Mouse (Mus musculus): ENCODE data around the gene Tex12. TPM values are rescaled to one million over a fixed set of nuclear protein-coding genes. Genes with fewer than 3 reads are reported as not detected.

The Tex12 gene
- polyA plus RNA-seq, 1 experiment from 2014 or later: not detected

DNA sequence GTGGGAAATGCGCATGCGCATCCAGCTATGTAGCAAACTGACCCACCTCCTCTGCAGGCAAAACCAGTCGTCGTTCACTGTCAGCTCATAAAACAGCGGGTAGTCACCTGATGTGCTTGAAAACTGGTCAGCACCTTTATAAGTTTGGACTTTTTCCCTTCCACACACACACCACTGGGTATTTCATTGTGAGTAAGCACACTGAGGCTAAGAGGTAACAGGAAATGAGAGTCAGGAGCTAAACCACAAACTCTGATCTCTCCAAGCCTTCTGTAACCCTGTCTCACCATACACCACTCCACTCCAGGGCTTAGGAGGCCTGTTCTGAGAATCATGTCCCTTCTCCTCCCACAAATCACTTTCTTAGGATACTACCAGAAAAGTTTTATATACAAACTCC, 35.5 kb downstream of the Tex12 start:
- TF ChIP-seq CTCF (IDR thresholded peaks at IDR 0.05; ENCODE audit: low read depth): no peak
- 77% methylated on average over 5 of the region's 5 CpGs for WGBS

DNA sequence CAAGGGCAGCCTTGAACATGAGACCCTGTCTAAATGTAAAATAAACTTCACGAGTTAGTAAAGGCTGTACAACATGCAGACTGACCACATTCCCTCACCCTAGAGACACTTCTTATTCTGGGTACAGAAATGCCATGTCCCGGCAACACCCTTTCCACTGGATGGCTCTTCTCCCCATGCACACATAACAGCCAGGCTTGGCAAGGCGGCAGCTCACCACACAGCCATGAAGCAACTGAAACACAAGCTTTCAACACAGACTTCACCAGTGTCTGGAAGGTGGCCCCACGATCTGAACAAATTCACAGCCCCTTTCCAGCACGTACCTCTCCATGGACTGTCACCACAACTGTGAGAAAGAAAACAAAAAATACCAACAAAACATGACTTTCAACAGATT, 36.2 kb downstream of the Tex12 start:
- Histone ChIP-seq H3K4me3 (replicated peaks; ENCODE audit: low read depth, low read length) (no peak overlapping the region), H3K27ac (no peak overlapping the region), H3K4me2 (ENCODE audit: low read length) (no peak overlapping the region), H3K9ac (ENCODE audit: low read depth, low read length) (no peak overlapping the region), H3K9me3 (replicated peaks; ENCODE audit: low read length) (no peaks in the 10 kb centered on the region), H3K27me3 (ENCODE audit: insufficient read depth, low read length) (no peaks in the 10 kb centered on the region), H3K4me1 (replicated peaks; ENCODE audit: insufficient read depth, low read length) (0 out of 2 replicates have a peak, but pooled peaks cover 4% of the 10 kb centered on the region), H3K36me3 (ENCODE audit: insufficient read depth, low read length) (0 out of 2 replicates have a peak, but pooled peaks cover 4% of the 10 kb centered on the region)
- TF ChIP-seq CTCF (IDR thresholded peaks at IDR 0.05; ENCODE audit: low read depth): no peak
- ATAC-seq (replicated peaks; ENCODE audit: low FRiP score, low read depth) (no peak), DNase-seq (ENCODE audit: low spot score) (no peak)
- 89% methylated on average over 5 of the region's 5 CpGs for WGBS

More for the DNA sequence above, 35.5 kb downstream of the Tex12 start:
- DNase-seq (ENCODE audit: low spot score): no peak
- no peak overlapping the region for H3K4me3 ChIP-seq (replicated peaks; ENCODE audit: low read depth, low read length)
- no peak overlapping the region for H3K9ac ChIP-seq (ENCODE audit: low read depth, low read length)
- H3K27me3 ChIP-seq (ENCODE audit: insufficient read depth, low read length): no peaks in the 10 kb centered on the region
- no peak overlapping the region for H3K27ac ChIP-seq
- no peak overlapping the region for H3K4me2 ChIP-seq (ENCODE audit: low read length)
- no peaks in the 10 kb centered on the region for H3K9me3 ChIP-seq (replicated peaks; ENCODE audit: low read length)
- 0 out of 2 replicates have a peak, but pooled peaks cover 4% of the 10 kb centered on the region for H3K4me1 ChIP-seq (replicated peaks; ENCODE audit: insufficient read depth, low read length)
- H3K36me3 ChIP-seq (ENCODE audit: insufficient read depth, low read length): 0 out of 2 replicates have a peak, but pooled peaks cover 4% of the 10 kb centered on the region
- ATAC-seq (replicated peaks; ENCODE audit: low FRiP score, low read depth): no peak

DNA sequence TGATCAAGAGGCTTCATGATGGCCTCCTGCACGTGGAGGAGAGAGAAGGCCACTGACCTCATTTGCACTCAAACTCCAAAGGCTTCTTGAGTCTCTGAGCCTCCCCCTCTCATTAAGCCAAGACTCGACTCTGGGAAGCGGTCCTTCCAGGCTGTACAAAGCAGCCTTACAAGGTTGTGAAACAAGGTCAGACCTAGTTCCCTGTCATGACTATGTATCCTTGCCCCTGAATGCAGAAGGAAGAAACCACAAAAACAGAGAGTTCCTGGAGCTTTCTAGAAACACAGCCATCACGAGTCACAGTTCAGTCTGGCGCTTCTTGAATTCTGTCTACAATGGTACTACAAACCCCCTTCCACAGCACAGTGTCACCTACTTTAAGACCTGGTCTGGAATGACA, 38.6 kb downstream of the Tex12 start:
- no peaks in the 10 kb centered on the region for H3K27me3 ChIP-seq (ENCODE audit: insufficient read depth, low read length)
- no peak for ATAC-seq (replicated peaks; ENCODE audit: low FRiP score, low read depth)
- H3K4me3 ChIP-seq (replicated peaks; ENCODE audit: low read depth, low read length): no peak overlapping the region
- no peak overlapping the region for H3K4me2 ChIP-seq (ENCODE audit: low read length)
- H3K36me3 ChIP-seq (ENCODE audit: insufficient read depth, low read length): 0 out of 2 replicates have a peak, but pooled peaks cover 4% of the 10 kb centered on the region
- H3K9ac ChIP-seq (ENCODE audit: low read depth, low read length): no peak overlapping the region
- no peaks in the 10 kb centered on the region for H3K9me3 ChIP-seq (replicated peaks; ENCODE audit: low read length)
- no peak overlapping the region for H3K27ac ChIP-seq
- no peak for TF ChIP-seq CTCF (IDR thresholded peaks at IDR 0.05; ENCODE audit: low read depth)
- WGBS: 73% methylated on average over 5 of the region's 5 CpGs
- 0 out of 2 replicates have a peak, but pooled peaks cover under 1% of the 10 kb centered on the region for H3K4me1 ChIP-seq (replicated peaks; ENCODE audit: insufficient read depth, low read length)
- DNase-seq (ENCODE audit: low spot score): no peak

- no peak overlapping the region for H3K9ac ChIP-seq (ENCODE audit: low read depth, low read length)
These were observed 39.6 kb downstream of the Tex12 start for GRCm38 (mm10) chr9:50521562-50521961.

DNA sequence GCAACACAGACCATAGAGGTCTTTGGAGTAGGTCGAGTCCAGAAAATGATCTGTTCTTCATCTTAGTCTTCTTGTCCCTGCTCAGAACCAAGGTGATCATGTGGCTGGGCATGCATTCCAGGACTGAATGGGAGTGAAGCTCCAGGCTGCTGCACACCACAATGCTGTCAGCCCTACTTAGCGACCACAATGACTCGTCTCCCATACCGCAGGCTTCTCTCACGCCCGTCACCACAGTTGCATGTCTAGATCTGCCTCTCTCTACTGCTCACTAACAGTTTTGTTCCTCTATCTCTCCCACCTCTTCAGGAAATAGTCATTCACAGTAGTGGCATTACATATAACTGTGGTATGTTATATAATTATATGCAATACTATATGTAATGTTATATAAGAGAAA, 40.4 kb downstream of the Tex12 start:
- no peak overlapping the region for H3K9ac ChIP-seq (ENCODE audit: low read depth, low read length)
- H3K36me3 ChIP-seq (ENCODE audit: insufficient read depth, low read length): 0 out of 2 replicates have a peak, but pooled peaks cover 4% of the 10 kb centered on the region
- no peak for TF ChIP-seq CTCF (IDR thresholded peaks at IDR 0.05; ENCODE audit: low read depth)
- DNase-seq (ENCODE audit: low spot score) (no peak), ATAC-seq (replicated peaks; ENCODE audit: low FRiP score, low read depth) (no peak)
- H3K4me3 ChIP-seq (replicated peaks; ENCODE audit: low read depth, low read length): no peak overlapping the region
- H3K27me3 ChIP-seq (ENCODE audit: insufficient read depth, low read length): no peaks in the 10 kb centered on the region
- no peaks in the 10 kb centered on the region for H3K9me3 ChIP-seq (replicated peaks; ENCODE audit: low read length)
- no peaks in the 10 kb centered on the region for H3K4me1 ChIP-seq (replicated peaks; ENCODE audit: insufficient read depth, low read length)
- WGBS: 85% methylated on average over 6 of the region's 6 CpGs
- H3K4me2 ChIP-seq (ENCODE audit: low read length): no peak overlapping the region
- no peak overlapping the region for H3K27ac ChIP-seq

More at GRCm38 (mm10) chr9:50521562-50521961, 39.6 kb downstream of the Tex12 start:
- Histone ChIP-seq H3K27me3 (ENCODE audit: insufficient read depth, low read length) (no peaks in the 10 kb centered on the region), H3K27ac (no peak overlapping the region), H3K4me3 (replicated peaks; ENCODE audit: low read depth, low read length) (no peak overlapping the region), H3K36me3 (ENCODE audit: insufficient read depth, low read length) (0 out of 2 replicates have a peak, but pooled peaks cover 4% of the 10 kb centered on the region), H3K4me2 (ENCODE audit: low read length) (no peak overlapping the region), H3K9me3 (replicated peaks; ENCODE audit: low read length) (no peaks in the 10 kb centered on the region), H3K4me1 (replicated peaks; ENCODE audit: insufficient read depth, low read length) (no peaks in the 10 kb centered on the region)
- DNase-seq (ENCODE audit: low spot score) (no peak), ATAC-seq (replicated peaks; ENCODE audit: low FRiP score, low read depth) (no peak)
- TF ChIP-seq CTCF (IDR thresholded peaks at IDR 0.05; ENCODE audit: low read depth): peak; percentile 39
- WGBS: 59% methylated on average over 2 of the region's 2 CpGs

DNA sequence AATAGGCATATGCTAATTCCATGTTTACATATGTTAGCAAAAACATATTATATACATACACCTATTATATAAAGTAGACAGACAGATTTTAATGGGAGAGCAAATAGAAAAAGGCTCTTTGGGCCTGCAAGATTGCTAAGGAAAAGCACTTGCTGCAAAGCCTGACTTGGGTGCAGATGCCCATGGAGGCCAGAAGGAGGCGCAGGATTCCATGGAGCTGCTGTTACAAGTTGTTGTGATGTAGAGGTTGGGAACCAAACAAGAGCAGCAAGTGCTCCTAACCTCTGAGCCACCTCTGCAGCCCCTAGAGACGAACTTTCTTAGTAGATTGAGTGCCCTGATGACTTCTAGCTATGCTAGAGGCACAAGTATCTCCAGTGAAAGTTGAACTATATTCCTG, 42.3 kb downstream of the Tex12 start:
- Histone ChIP-seq H3K27me3 (ENCODE audit: insufficient read depth, low read length) (no peaks in the 10 kb centered on the region), H3K9ac (ENCODE audit: low read depth, low read length) (no peak overlapping the region), H3K4me2 (ENCODE audit: low read length) (no peak overlapping the region), H3K27ac (no peak overlapping the region), H3K36me3 (ENCODE audit: insufficient read depth, low read length) (0 out of 2 replicates have a peak, but pooled peaks cover 4% of the 10 kb centered on the region), H3K9me3 (replicated peaks; ENCODE audit: low read length) (no peaks in the 10 kb centered on the region), H3K4me3 (replicated peaks; ENCODE audit: low read depth, low read length) (no peak overlapping the region), H3K4me1 (replicated peaks; ENCODE audit: insufficient read depth, low read length) (no peaks in the 10 kb centered on the region)
- no peak for ATAC-seq (replicated peaks; ENCODE audit: low FRiP score, low read depth)
- DNase-seq (ENCODE audit: low spot score): peak; percentile 47
- 13% methylated on average over 2 of the region's 2 CpGs for WGBS
- peak; percentile 67 for TF ChIP-seq CTCF (IDR thresholded peaks at IDR 0.05; ENCODE audit: low read depth)

DNA sequence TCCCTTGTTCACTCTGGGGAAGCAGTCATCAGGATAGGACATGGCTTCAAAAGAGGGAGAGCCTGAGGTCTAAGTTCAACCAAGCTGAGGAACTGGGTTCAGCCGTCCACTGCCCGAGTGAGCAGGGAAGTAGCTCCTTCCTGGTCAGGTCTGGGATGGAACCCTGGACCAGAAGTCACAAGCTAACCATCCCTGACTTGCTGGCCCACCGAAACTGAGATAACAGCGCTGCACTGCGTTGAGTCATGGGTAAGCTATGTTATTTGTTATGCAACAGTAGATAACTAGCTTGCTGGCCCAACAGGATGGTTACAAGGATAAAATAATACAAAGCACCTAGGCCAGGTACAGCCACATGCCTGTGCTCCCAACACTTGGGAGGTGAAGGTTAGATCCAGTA, 45.7 kb downstream of the Tex12 start:
- no peaks in the 10 kb centered on the region for H3K27me3 ChIP-seq (ENCODE audit: insufficient read depth, low read length)
- H3K27ac ChIP-seq: no peak overlapping the region
- H3K4me3 ChIP-seq (replicated peaks; ENCODE audit: low read depth, low read length): no peak overlapping the region
- WGBS: 66% methylated on average over 5 of the region's 5 CpGs
- no peaks in the 10 kb centered on the region for H3K36me3 ChIP-seq (ENCODE audit: insufficient read depth, low read length)
- no peak overlapping the region for H3K9ac ChIP-seq (ENCODE audit: low read depth, low read length)
- H3K4me1 ChIP-seq (replicated peaks; ENCODE audit: insufficient read depth, low read length): no peaks in the 10 kb centered on the region
- no peak overlapping the region for H3K4me2 ChIP-seq (ENCODE audit: low read length)
- DNase-seq (ENCODE audit: low spot score) (no peak), ATAC-seq (replicated peaks; ENCODE audit: low FRiP score, low read depth) (no peak)
- no peak for TF ChIP-seq CTCF (IDR thresholded peaks at IDR 0.05; ENCODE audit: low read depth)
- H3K9me3 ChIP-seq (replicated peaks; ENCODE audit: low read length): no peaks in the 10 kb centered on the region

Measured in kidney, postnatal 0 days (tissue).